Mouse (Mus musculus) kidney, postnatal 14 days (tissue): Measurements from ENCODE around the gene Ctdspl.

Source experiments
- DNase-seq: peaks from one replicate; pipeline ENCODE4 v3.0.0; 2022; ENCODE audit warnings: mixed read lengths

Gene Ctdspl

GRCm38 (mm10) chr9:119031038-119031437 lies 104.8 kb downstream of the Ctdspl start:
- DNase-seq = no peak

GRCm38 (mm10) chr9:119031772-119032171 lies 105.5 kb downstream of the Ctdspl start:
- peak; percentile 49 for DNase-seq

- no peak for DNase-seq
These were observed 106.3 kb downstream of the Ctdspl start for GRCm38 (mm10) chr9:119032538-119032937.

GRCm38 (mm10) chr9:119033111-119033921 lies 107.1 kb downstream of the Ctdspl start:
- no peak for DNase-seq

- DNase-seq = no peak
These were observed 107.8 kb downstream of the Ctdspl start for GRCm38 (mm10) chr9:119034069-119034468.

- DNase-seq = no peak
These were observed 108.7 kb downstream of the Ctdspl start for GRCm38 (mm10) chr9:119034676-119035665.

GRCm38 (mm10) chr9:119035836-119036235 lies 109.6 kb downstream of the Ctdspl start:
- DNase-seq = peak; percentile 68

- no peak for DNase-seq
These were observed 111.0 kb downstream of the Ctdspl start for GRCm38 (mm10) chr9:119037076-119037730.

GRCm38 (mm10) chr9:119038574-119038973 lies 112.3 kb downstream of the Ctdspl start:
- no peak for DNase-seq

GRCm38 (mm10) chr9:119040101-119040775 lies 114.0 kb downstream of the Ctdspl start:
- no peak for DNase-seq

GRCm38 (mm10) chr9:119048182-119048903 lies 122.1 kb downstream of the Ctdspl start:
- DNase-seq = no peak

GRCm38 (mm10) chr9:119051158-119051557 lies 124.9 kb downstream of the Ctdspl start:
- peak; percentile 35 for DNase-seq

GRCm38 (mm10) chr9:119052154-119052944 lies 126.1 kb downstream of the Ctdspl start, which contains the start of gene Vill:
Gene Vill, plus strand, starts transcription at chr9:119052778.
- peak; percentile 77 for DNase-seq

- DNase-seq = no peak
These were observed 127.8 kb downstream of the Ctdspl start for GRCm38 (mm10) chr9:119053964-119054576.

- DNase-seq = no peak
These were observed 129.1 kb downstream of the Ctdspl start for GRCm38 (mm10) chr9:119055336-119055735.

- DNase-seq = no peak
These were observed 132.0 kb downstream of the Ctdspl start for GRCm38 (mm10) chr9:119058245-119058644.

GRCm38 (mm10) chr9:119060701-119061100 lies 134.4 kb downstream of the Ctdspl start:
- DNase-seq = peak; percentile 39

- DNase-seq = peak; percentile 85
These were observed 136.9 kb downstream of the Ctdspl start for GRCm38 (mm10) chr9:119063036-119063644.

GRCm38 (mm10) chr9:119064296-119064695 lies 138.0 kb downstream of the Ctdspl start:
- no peak for DNase-seq

- peak; percentile 88 for DNase-seq
These were observed 141.3 kb downstream of the Ctdspl start for GRCm38 (mm10) chr9:119067601-119068000.
